Mouse (Mus musculus) forebrain, embryonic 13.5 days (tissue): ENCODE data around the gene Anks4b. TPM values are rescaled to one million over a fixed set of nuclear protein-coding genes. Genes with fewer than 3 reads are reported as not detected.

Source experiments
- ATAC-seq: fragments of 200-750 bp; cut with Nextera tagmentation; 2 replicates; pipeline ENCODE4 v1.8.0; 2017
- H3K27ac ChIP-seq: fragments of 300-500 bp; sonication (generic); 2 replicates; pipeline ENCODE4 v1.5.1; 2015; ENCODE audit warnings: inconsistent platforms, mild to moderate bottlenecking, moderate library complexity
- H3K27me3 ChIP-seq: fragments of 300-500 bp; sonication (generic); 2 replicates; pipeline ENCODE4 v1.6.1; 2015; ENCODE audit warnings: mild to moderate bottlenecking, inconsistent platforms
- H3K36me3 ChIP-seq: fragments of 300-500 bp; sonication (generic); 2 replicates; pipeline ENCODE4 v1.6.1; 2015; ENCODE audit warnings: mild to moderate bottlenecking, inconsistent platforms; ENCODE audit not compliant: poor library complexity, severe bottlenecking
- H3K4me1 ChIP-seq: fragments of 300-500 bp; sonication (generic); 2 replicates; pipeline ENCODE4 v1.6.1; 2015; ENCODE audit warnings: inconsistent platforms
- H3K4me2 ChIP-seq: fragments of 300-500 bp; sonication (generic); 2 replicates; pipeline ENCODE4 v1.6.1; 2015; ENCODE audit warnings: inconsistent platforms, mild to moderate bottlenecking, moderate library complexity
- H3K4me3 ChIP-seq: fragments of 300-500 bp; sonication (generic); 2 replicates; pipeline ENCODE4 v1.5.1; 2015; ENCODE audit warnings: mild to moderate bottlenecking, inconsistent platforms
- H3K9ac ChIP-seq: fragments of 300-500 bp; sonication (generic); 2 replicates; pipeline ENCODE4 v1.6.1; 2015; ENCODE audit warnings: mild to moderate bottlenecking, inconsistent platforms
- H3K9me3 ChIP-seq: fragments of 300-500 bp; sonication (generic); replicated peaks from 2 replicates; pipeline ENCODE4 v1.6.1; 2016; ENCODE audit warnings: inconsistent platforms
- WGBS: fragments of 180-500 bp; shearing (Covaris S2); methylation state at CpG from one replicate; pipeline ENCODE4 v1.1.7; 2015; 5-methylcytosine and 5-hydroxymethylcytosine counted together
- polyA plus RNA-seq: library from polyadenylated mRNA; unstranded; fragments of >200 nt; fragmentation: Nextera tagmentation; extraction: Ambion mirVana; gene quantifications from 2 replicates; pipeline ENCODE4 v1.2.1, GENCODE M21; 2015

The Anks4b gene
- polyA plus RNA-seq = not detected in 2 replicates

DNA sequence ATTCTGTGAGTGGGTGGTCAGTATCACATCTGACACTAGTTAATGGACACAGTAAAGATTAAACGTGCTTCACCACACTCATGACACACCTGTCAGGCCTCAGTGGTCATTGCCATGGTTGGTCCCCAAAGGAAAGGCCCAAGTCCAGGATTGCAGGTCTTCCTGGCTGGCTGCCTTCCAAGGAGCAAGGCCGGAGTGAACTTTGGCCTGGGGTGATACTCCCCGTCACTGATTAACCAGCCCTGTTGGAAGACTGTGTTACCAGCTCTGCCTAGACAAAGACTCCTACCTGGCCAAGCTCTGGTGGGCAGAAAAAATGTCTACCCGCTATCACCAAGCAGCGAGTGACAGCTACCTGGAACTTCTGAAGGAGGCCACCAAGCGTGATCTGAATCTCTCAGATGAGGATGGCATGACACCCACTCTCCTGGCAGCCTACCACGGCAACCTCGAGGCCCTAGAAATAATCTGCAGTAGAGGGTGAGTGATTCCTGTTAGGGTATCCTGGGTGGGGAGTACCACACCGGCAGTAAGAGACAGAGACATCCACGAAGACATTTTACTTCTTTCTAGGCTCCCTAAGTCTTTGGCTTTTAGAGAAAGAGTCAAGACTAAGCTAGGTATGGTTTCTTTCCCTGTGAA lies at the start of gene Anks4b:
TSS of gene Anks4b (plus strand) at position 256 of the 642 bp plus-strand sequence.
- H3K4me2 ChIP-seq = no peak within 1 kb of the TSS
- no peak for ATAC-seq
- H3K27ac ChIP-seq = no peak within 1 kb of the TSS
- peaks cover under 1% of the 10 kb centered on the region; the same call in 1 of the 2 replicates for H3K4me1 ChIP-seq
- no peak within 1 kb of the TSS for H3K9ac ChIP-seq
- H3K9me3 ChIP-seq = no peaks in the 10 kb centered on the region
- no peaks in the 10 kb centered on the region for H3K36me3 ChIP-seq
- no peaks in the 10 kb centered on the region for H3K27me3 ChIP-seq
- WGBS = 88% methylated on average over 10 of the region's 10 CpGs
- no peak within 1 kb of the TSS for H3K4me3 ChIP-seq

GRCm38 (mm10) chr7:120124844-120125243 lies 48.8 kb upstream of the Anks4b start:
- no peaks in the 10 kb centered on the region for H3K36me3 ChIP-seq
- ATAC-seq = peak; percentile 93
- H3K4me3 ChIP-seq = no peak overlapping the region
- H3K27ac ChIP-seq = no peak overlapping the region
- no peak overlapping the region for H3K4me2 ChIP-seq
- H3K27me3 ChIP-seq = no peaks in the 10 kb centered on the region; the same call in 1 of the 2 replicates
- peaks cover 5% of the 10 kb centered on the region; the same call in 1 of the 2 replicates for H3K4me1 ChIP-seq
- WGBS = 0% methylated on average over 3 of the region's 3 CpGs
- H3K9ac ChIP-seq = no peak overlapping the region
- no peaks in the 10 kb centered on the region for H3K9me3 ChIP-seq

GRCm38 (mm10) chr7:120126976-120127685 lies 46.5 kb upstream of the Anks4b start:
- H3K27me3 ChIP-seq = no peaks in the 10 kb centered on the region; the same call in 1 of the 2 replicates
- no peak overlapping the region for H3K9ac ChIP-seq
- H3K9me3 ChIP-seq = no peaks in the 10 kb centered on the region
- H3K36me3 ChIP-seq = no peaks in the 10 kb centered on the region
- H3K4me1 ChIP-seq = peaks cover 5% of the 10 kb centered on the region; the same call in 1 of the 2 replicates
- no peak overlapping the region for H3K4me3 ChIP-seq
- H3K4me2 ChIP-seq = no peak overlapping the region
- H3K27ac ChIP-seq = no peak overlapping the region
- 6% methylated on average over 5 of the region's 5 CpGs for WGBS
- ATAC-seq = no peak

DNA sequence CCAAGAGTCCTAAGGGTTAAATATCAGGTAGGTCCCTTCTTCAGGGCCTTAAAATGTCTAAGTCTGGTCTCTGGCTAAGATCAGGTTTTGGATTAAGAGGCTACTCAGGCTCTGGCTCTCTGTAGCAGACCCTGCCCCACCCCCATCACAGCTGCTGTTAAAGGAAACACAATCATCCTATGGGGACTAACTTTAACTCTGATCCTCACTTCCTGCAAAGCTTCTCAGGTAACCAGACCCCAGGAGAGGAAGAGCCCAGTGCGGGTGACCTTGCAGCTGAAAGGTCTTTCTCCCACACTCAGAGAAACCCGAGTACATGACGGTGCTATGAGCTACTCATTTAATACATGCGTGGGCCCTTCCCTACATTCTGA lies 46.0 kb upstream of the Anks4b start:
- no peak for ATAC-seq
- no peak overlapping the region for H3K4me3 ChIP-seq
- WGBS = 45% methylated on average over 4 of the region's 4 CpGs
- H3K36me3 ChIP-seq = no peaks in the 10 kb centered on the region
- no peak overlapping the region for H3K27ac ChIP-seq
- H3K27me3 ChIP-seq = no peaks in the 10 kb centered on the region; the same call in 1 of the 2 replicates
- no peak overlapping the region for H3K9ac ChIP-seq
- no peaks in the 10 kb centered on the region for H3K9me3 ChIP-seq
- H3K4me2 ChIP-seq = no peak overlapping the region
- peaks cover 5% of the 10 kb centered on the region; the same call in 1 of the 2 replicates for H3K4me1 ChIP-seq

DNA sequence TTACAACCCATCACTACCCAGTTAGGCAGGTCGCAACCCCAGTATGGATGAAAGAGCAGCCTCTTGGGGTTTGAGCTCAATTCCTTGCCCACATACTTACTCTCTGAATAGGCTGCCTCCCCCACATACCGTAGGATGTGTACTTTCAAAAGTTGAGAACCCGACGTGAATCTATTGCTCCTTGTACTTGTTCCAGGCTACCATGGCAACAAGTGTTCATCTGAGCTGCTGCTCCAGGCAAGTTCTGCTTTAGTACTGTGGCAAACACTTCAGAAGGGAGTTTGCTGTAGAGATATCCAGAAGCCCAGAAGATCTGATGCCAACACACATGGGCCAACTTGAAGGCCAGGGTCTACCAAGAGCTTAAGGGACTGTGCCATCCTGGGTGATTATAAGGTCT lies 44.7 kb upstream of the Anks4b start:
- Histone ChIP-seq H3K4me2 (no peak overlapping the region), H3K9me3 (no peaks in the 10 kb centered on the region), H3K4me1 (peaks cover 5% of the 10 kb centered on the region; the same call in 1 of the 2 replicates), H3K9ac (no peak overlapping the region), H3K27ac (no peak overlapping the region), H3K27me3 (no peaks in the 10 kb centered on the region; the same call in 1 of the 2 replicates), H3K4me3 (no peak overlapping the region), H3K36me3 (no peaks in the 10 kb centered on the region)
- ATAC-seq = no peak
- 54% methylated on average over 4 of the region's 4 CpGs for WGBS

DNA sequence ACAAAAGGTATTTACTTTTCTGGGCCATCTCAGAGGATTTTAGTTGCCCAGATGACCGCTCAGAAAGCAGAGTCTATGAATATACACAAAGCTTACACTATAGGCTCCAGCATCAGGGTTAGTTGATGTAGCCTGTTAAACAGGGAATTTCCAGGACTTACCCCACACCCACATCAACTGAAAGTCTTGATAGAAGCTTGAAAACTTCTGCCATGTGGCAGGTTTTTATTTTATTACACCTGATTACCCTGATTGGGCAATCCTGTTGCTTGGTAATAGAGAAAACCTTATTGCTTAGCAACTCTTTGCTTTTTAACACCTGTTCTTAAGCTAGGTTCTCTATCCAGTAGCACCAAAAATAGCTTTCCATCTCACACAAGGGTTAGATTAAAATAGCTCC lies 30.9 kb upstream of the Anks4b start:
- Histone ChIP-seq H3K36me3 (no peaks in the 10 kb centered on the region), H3K9ac (no peak overlapping the region), H3K4me3 (no peak overlapping the region), H3K4me2 (no peak overlapping the region), H3K9me3 (no peaks in the 10 kb centered on the region), H3K4me1 (no peaks in the 10 kb centered on the region), H3K27me3 (peaks cover 26% of the 10 kb centered on the region), H3K27ac (no peak overlapping the region)
- 84% methylated on average over 1 of the region's 1 CpGs for WGBS
- ATAC-seq = no peak

DNA sequence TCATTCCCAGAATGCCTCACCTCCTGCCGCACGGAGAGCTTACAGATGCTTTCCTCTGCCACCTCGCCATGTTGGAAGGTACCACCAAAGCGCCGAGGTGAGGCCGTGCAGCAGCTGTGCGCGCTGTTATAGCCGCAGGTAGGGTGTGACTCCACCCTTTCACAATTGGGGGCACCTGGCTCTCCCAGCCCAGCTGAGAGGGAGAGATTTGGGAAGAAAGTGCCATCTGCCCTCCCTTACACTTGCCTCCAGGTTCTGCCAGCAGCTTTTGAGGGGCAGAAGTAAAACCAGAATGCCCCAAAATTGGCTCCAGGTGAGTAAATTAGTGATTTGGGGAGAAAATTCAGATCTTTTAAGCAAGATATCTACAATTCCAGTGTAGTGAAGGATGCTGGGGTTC lies 28.5 kb upstream of the Anks4b start, which contains the start of gene Zp2:
TSS of gene Zp2 (minus strand) at position 101 of the 400 bp plus-strand sequence.
- WGBS = 79% methylated on average over 9 of the region's 9 CpGs
- peaks cover 36% of the 10 kb centered on the region for H3K27me3 ChIP-seq
- no peak for ATAC-seq
- no peak within 1 kb of the TSS for H3K4me2 ChIP-seq
- no peak within 1 kb of the TSS for H3K9ac ChIP-seq
- H3K9me3 ChIP-seq = no peaks in the 10 kb centered on the region
- no peak within 1 kb of the TSS for H3K4me3 ChIP-seq
- no peaks in the 10 kb centered on the region for H3K36me3 ChIP-seq
- no peak within 1 kb of the TSS for H3K27ac ChIP-seq
- no peaks in the 10 kb centered on the region for H3K4me1 ChIP-seq

GRCm38 (mm10) chr7:120150257-120150656 lies 23.4 kb upstream of the Anks4b start:
- Histone ChIP-seq H3K27me3 (peaks cover 59% of the 10 kb centered on the region), H3K27ac (no peak overlapping the region), H3K4me2 (no peak overlapping the region), H3K9ac (no peak overlapping the region), H3K36me3 (no peaks in the 10 kb centered on the region), H3K4me1 (no peaks in the 10 kb centered on the region), H3K9me3 (no peaks in the 10 kb centered on the region), H3K4me3 (no peak overlapping the region)
- 19% methylated on average over 3 of the region's 3 CpGs for WGBS
- no peak for ATAC-seq

- Histone ChIP-seq H3K9ac (no peak overlapping the region), H3K27me3 (peaks cover 61% of the 10 kb centered on the region), H3K4me1 (no peaks in the 10 kb centered on the region), H3K4me3 (no peak overlapping the region), H3K4me2 (no peak overlapping the region), H3K36me3 (no peaks in the 10 kb centered on the region), H3K9me3 (no peaks in the 10 kb centered on the region), H3K27ac (no peak overlapping the region)
- 87% methylated on average over 2 of the region's 2 CpGs for WGBS
- no peak for ATAC-seq
These were observed 22.8 kb upstream of the Anks4b start for GRCm38 (mm10) chr7:120150898-120151297.

DNA sequence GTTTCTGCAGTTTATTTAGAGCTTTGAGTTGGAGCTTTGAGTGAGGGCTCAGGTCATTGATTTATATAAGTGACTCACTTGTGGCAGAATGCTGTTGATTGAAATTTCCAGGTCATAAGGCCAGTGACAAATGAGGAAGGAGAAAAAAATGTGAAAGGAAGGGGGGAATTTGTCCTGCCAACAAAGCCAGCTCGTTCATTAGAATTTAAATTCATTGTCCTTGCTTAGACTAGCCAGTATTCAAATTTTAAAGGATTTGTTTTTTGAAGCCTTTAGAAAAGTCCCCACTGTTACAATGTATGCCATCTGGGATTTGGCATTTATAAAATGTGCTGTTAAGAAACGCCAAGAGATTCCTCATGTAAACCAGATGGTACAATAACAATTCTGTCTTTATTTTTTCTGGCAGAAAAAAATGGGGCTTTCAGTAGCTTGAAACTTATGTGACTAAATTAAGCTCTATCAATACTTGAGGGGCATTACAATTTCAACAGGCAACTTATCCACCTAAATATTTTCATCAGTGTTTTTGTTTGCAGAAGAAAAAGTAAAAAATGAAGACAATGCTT lies 16.7 kb upstream of the Anks4b start:
- no peak overlapping the region for H3K9ac ChIP-seq
- no peaks in the 10 kb centered on the region for H3K9me3 ChIP-seq
- peaks cover 79% of the 10 kb centered on the region for H3K27me3 ChIP-seq
- H3K36me3 ChIP-seq = no peaks in the 10 kb centered on the region
- 8% methylated on average over 2 of the region's 2 CpGs for WGBS
- peaks cover 21% of the 10 kb centered on the region for H3K4me1 ChIP-seq
- H3K4me3 ChIP-seq = no peak overlapping the region
- peak overlapping the region; percentile 2; the same call in 1 of the 2 replicates for H3K27ac ChIP-seq
- ATAC-seq = peak; percentile 73; the same call in 1 of the 2 replicates
- H3K4me2 ChIP-seq = no peak overlapping the region

DNA sequence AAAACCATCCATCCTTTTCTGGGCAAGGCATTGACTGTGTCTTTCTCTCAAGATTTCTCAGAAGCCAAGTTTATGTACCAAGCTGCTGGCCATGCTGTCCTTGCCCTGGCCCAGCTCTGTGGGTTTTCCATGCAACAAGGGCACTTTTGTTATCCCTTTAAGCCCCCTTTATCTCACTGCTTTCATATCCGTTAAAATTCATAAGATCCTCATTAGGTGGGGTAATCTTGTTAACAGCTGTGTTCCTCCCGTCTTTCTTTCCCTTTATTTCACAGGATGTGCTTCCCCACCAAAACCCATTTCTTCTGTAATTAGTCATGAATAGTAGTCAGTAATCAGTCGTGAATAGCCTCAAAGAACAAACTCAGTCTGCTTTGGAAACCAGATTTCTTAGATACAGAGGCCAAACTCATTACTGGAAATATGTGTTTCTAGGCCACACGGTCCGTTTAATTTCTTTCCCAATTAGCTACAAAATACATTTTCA lies 16.0 kb upstream of the Anks4b start:
- Histone ChIP-seq H3K27me3 (peaks cover 79% of the 10 kb centered on the region), H3K9ac (no peak overlapping the region), H3K4me3 (no peak overlapping the region), H3K4me2 (no peak overlapping the region), H3K4me1 (peaks cover 21% of the 10 kb centered on the region), H3K27ac (peak overlapping the region; percentile 45; the same call in 1 of the 2 replicates), H3K36me3 (no peaks in the 10 kb centered on the region), H3K9me3 (no peaks in the 10 kb centered on the region)
- 5% methylated on average over 5 of the region's 5 CpGs for WGBS
- ATAC-seq = peak; percentile 80

GRCm38 (mm10) chr7:120158121-120158613 lies 15.5 kb upstream of the Anks4b start:
- no peak overlapping the region for H3K4me3 ChIP-seq
- 3% methylated on average over 4 of the region's 4 CpGs for WGBS
- no peak overlapping the region for H3K4me2 ChIP-seq
- H3K4me1 ChIP-seq = peaks cover 21% of the 10 kb centered on the region
- H3K9ac ChIP-seq = no peak overlapping the region
- ATAC-seq = peak; percentile 44; the same call in 1 of the 2 replicates
- H3K27me3 ChIP-seq = peaks cover 76% of the 10 kb centered on the region
- no peaks in the 10 kb centered on the region for H3K36me3 ChIP-seq
- no peaks in the 10 kb centered on the region for H3K9me3 ChIP-seq
- no peak overlapping the region for H3K27ac ChIP-seq
